Mouse (Mus musculus): Measurements from ENCODE around the gene Slc26a9. TPM values are rescaled to one million over a fixed set of nuclear protein-coding genes. Genes with fewer than 3 reads are reported as not detected.
"Not testable (repeated sequence)": the region's sequence is repeated elsewhere in the genome, so short reads cannot be mapped to it uniquely, and the experiment has no call there.

The Slc26a9 gene
- total and polyA plus RNA-seq, 2 experiments, result under 0.01 TPM; not detected in 1

- H3K27ac ChIP-seq (replicated peaks; ENCODE audit: insufficient read depth, low read depth, low read length), result no peak overlapping the region
- DNase-seq (ENCODE audit: extremely low read depth, low read depth, low spot score), result no peak
- no peak overlapping the region for H3K9ac ChIP-seq (ENCODE audit: low read depth, low read length)
- TF ChIP-seq CTCF (IDR thresholded peaks at IDR 0.05; ENCODE audit: low read depth, low read length), result no peak
- WGBS, result 81% methylated on average over 4 of the region's 4 CpGs
- peaks cover 38% of the 10 kb centered on the region for H3K36me3 ChIP-seq (ENCODE audit: control insufficient read depth, insufficient read depth, low read length)
- H3K4me1 ChIP-seq (ENCODE audit: control insufficient read depth, insufficient read depth, low read length), result peaks cover 10% of the 10 kb centered on the region
- no peaks in the 10 kb centered on the region for H3K27me3 ChIP-seq (ENCODE audit: control insufficient read depth, insufficient read depth, low read length)
- H3K4me3 ChIP-seq (ENCODE audit: insufficient read depth, low read depth, low read length), result no peak overlapping the region
- no peaks in the 10 kb centered on the region for H3K79me2 ChIP-seq (ENCODE audit: control insufficient read depth, insufficient read depth, low read length)
Observed at GRCm38 (mm10) chr1:131813731-131814130, 69.9 kb downstream of the Slc26a9 start.

DNA sequence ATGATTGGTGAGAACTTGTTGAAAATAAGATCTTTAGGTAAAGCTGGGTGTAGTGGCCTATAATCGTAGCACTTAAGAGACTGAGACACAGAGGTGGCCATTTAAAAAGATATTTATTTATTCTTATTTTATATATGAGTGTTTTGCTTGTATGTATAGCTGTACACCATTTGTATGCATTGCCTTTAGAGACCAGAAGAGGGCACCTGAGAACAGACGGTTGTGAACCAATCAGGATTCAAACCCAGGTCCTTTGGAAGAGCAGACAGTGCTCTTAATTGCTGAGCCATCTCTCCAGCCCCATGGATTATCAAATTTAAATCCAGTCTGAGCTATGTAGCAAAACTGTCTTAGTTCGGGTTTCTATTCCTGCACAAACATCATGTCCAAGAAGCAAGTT lies 70.4 kb downstream of the Slc26a9 start:
- DNase-seq (ENCODE audit: extremely low read depth, low read depth, low spot score), result no peak
- WGBS, result 91% methylated on average over 3 of the region's 3 CpGs
- no peaks in the 10 kb centered on the region for H3K79me2 ChIP-seq (ENCODE audit: control insufficient read depth, insufficient read depth, low read length)
- H3K27me3 ChIP-seq (ENCODE audit: control insufficient read depth, insufficient read depth, low read length), result no peaks in the 10 kb centered on the region
- no peak overlapping the region for H3K9ac ChIP-seq (ENCODE audit: low read depth, low read length)
- H3K27ac ChIP-seq (replicated peaks; ENCODE audit: insufficient read depth, low read depth, low read length), result no peak overlapping the region
- no peak overlapping the region for H3K4me3 ChIP-seq (ENCODE audit: insufficient read depth, low read depth, low read length)
- peaks cover 10% of the 10 kb centered on the region for H3K4me1 ChIP-seq (ENCODE audit: control insufficient read depth, insufficient read depth, low read length)
- no peak for TF ChIP-seq POLR2A (IDR thresholded peaks at IDR 0.05; ENCODE audit: extremely low read depth, insufficient read depth, low read length)
- TF ChIP-seq CTCF (IDR thresholded peaks at IDR 0.05; ENCODE audit: low read depth, low read length), result no peak
- H3K36me3 ChIP-seq (ENCODE audit: control insufficient read depth, insufficient read depth, low read length), result peaks cover 36% of the 10 kb centered on the region

GRCm38 (mm10) chr1:131816886-131817285 lies 73.1 kb downstream of the Slc26a9 start:
- H3K27ac ChIP-seq (replicated peaks; ENCODE audit: insufficient read depth, low read depth, low read length), result no peak overlapping the region
- H3K9ac ChIP-seq (ENCODE audit: low read depth, low read length), result no peak overlapping the region
- H3K4me3 ChIP-seq (ENCODE audit: insufficient read depth, low read depth, low read length), result no peak overlapping the region
- H3K36me3 ChIP-seq (ENCODE audit: control insufficient read depth, insufficient read depth, low read length), result peaks cover 33% of the 10 kb centered on the region
- no peak for TF ChIP-seq POLR2A (IDR thresholded peaks at IDR 0.05; ENCODE audit: extremely low read depth, insufficient read depth, low read length)
- no peak for TF ChIP-seq CTCF (IDR thresholded peaks at IDR 0.05; ENCODE audit: low read depth, low read length)
- 94% methylated on average over 6 of the region's 6 CpGs for WGBS
- peaks cover 9% of the 10 kb centered on the region for H3K4me1 ChIP-seq (ENCODE audit: control insufficient read depth, insufficient read depth, low read length)
- H3K27me3 ChIP-seq (ENCODE audit: control insufficient read depth, insufficient read depth, low read length), result no peaks in the 10 kb centered on the region
- H3K79me2 ChIP-seq (ENCODE audit: control insufficient read depth, insufficient read depth, low read length), result no peaks in the 10 kb centered on the region
- DNase-seq (ENCODE audit: extremely low read depth, low read depth, low spot score), result no peak

DNA sequence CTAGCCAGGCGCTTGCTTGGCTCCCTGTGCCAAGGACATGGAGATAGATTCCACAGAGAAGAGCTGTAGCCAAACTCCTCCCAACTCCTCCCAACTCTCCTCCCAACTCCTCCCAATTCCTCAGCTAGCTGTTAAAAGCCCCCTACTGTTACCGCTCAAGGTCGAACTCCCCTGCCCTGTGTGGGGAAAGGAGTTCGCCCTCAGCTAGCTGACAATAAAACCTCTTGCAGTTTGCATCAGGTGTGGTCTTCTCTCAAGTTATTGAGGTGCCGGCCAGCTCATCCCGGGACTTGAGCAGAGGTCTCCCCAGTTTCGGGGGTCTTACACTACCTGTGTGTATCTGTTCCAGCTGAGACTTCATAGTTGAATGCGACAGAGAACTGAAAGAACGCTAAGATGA lies 76.5 kb downstream of the Slc26a9 start:
- not testable (repeated sequence) for H3K27me3 ChIP-seq (ENCODE audit: control insufficient read depth, insufficient read depth, low read length); H3K79me2 ChIP-seq (ENCODE audit: control insufficient read depth, insufficient read depth, low read length); H3K9ac ChIP-seq (ENCODE audit: low read depth, low read length); DNase-seq (ENCODE audit: extremely low read depth, low read depth, low spot score); H3K4me3 ChIP-seq (ENCODE audit: insufficient read depth, low read depth, low read length); H3K4me1 ChIP-seq (ENCODE audit: control insufficient read depth, insufficient read depth, low read length); H3K27ac ChIP-seq (replicated peaks; ENCODE audit: insufficient read depth, low read depth, low read length)
- 89% methylated on average over 9 of the region's 9 CpGs for WGBS
- peaks cover 21% of the 10 kb centered on the region for H3K36me3 ChIP-seq (ENCODE audit: control insufficient read depth, insufficient read depth, low read length)

GRCm38 (mm10) chr1:131820887-131821328 lies 77.1 kb downstream of the Slc26a9 start:
- TF ChIP-seq CTCF (IDR thresholded peaks at IDR 0.05; ENCODE audit: low read depth, low read length), result no peak
- no peak for TF ChIP-seq POLR2A (IDR thresholded peaks at IDR 0.05; ENCODE audit: extremely low read depth, insufficient read depth, low read length)
- no peak overlapping the region for H3K27ac ChIP-seq (replicated peaks; ENCODE audit: insufficient read depth, low read depth, low read length)
- H3K36me3 ChIP-seq (ENCODE audit: control insufficient read depth, insufficient read depth, low read length), result peaks cover 17% of the 10 kb centered on the region
- DNase-seq (ENCODE audit: extremely low read depth, low read depth, low spot score), result no peak
- no peak overlapping the region for H3K9ac ChIP-seq (ENCODE audit: low read depth, low read length)
- no peaks in the 10 kb centered on the region for H3K79me2 ChIP-seq (ENCODE audit: control insufficient read depth, insufficient read depth, low read length)
- H3K4me1 ChIP-seq (ENCODE audit: control insufficient read depth, insufficient read depth, low read length), result no peaks in the 10 kb centered on the region
- 89% methylated on average over 10 of the region's 10 CpGs for WGBS
- no peak overlapping the region for H3K4me3 ChIP-seq (ENCODE audit: insufficient read depth, low read depth, low read length)
- no peaks in the 10 kb centered on the region for H3K27me3 ChIP-seq (ENCODE audit: control insufficient read depth, insufficient read depth, low read length)

Other genes with a start within 250 kb of the Slc26a9 start
- 6.6 and 10.6 TPM in 2 replicates for gene Srgap2, start 216.7 kb upstream of the Slc26a9 start, total RNA-seq (2014; rRNA removed)
- 5.8 and 7.4 TPM in 2 replicates for gene Srgap2, start 216.7 kb upstream of the Slc26a9 start, polyA plus RNA-seq (2012; rRNA removed)
- 0.65 and 1.0 TPM in 2 replicates for gene Fam72a, start 216.1 kb upstream of the Slc26a9 start, total RNA-seq (2014; rRNA removed)
- 0.19 and 0.24 TPM in 2 replicates for gene Fam72a, start 216.1 kb upstream of the Slc26a9 start, polyA plus RNA-seq (2012; rRNA removed)
- not detected in 2 replicates for gene Avpr1b, start 144.8 kb upstream of the Slc26a9 start, total RNA-seq (2014; rRNA removed)
- not detected in 2 replicates for gene Avpr1b, start 144.8 kb upstream of the Slc26a9 start, polyA plus RNA-seq (2012; rRNA removed)
- 0.20 TPM in 1 of 2 replicates, not detected in the other for gene Ctse, start 105.7 kb upstream of the Slc26a9 start, total RNA-seq (2014; rRNA removed)
- gene Ctse, start 105.7 kb upstream of the Slc26a9 start, polyA plus RNA-seq (2012; rRNA removed), result 0.11 and 15.8 TPM in 2 replicates
- gene Rab7b, start 55.3 kb upstream of the Slc26a9 start, total RNA-seq (2014; rRNA removed), result 0.83 and 0.87 TPM in 2 replicates
- 0.29 and 0.45 TPM in 2 replicates for gene Rab7b, start 55.3 kb upstream of the Slc26a9 start, polyA plus RNA-seq (2012; rRNA removed)
- gene Pm20d1, start 53.4 kb downstream of the Slc26a9 start, total RNA-seq (2014; rRNA removed), result 35.5 and 40.5 TPM in 2 replicates
- 62.0 and 78.1 TPM in 2 replicates for gene Pm20d1, start 53.4 kb downstream of the Slc26a9 start, polyA plus RNA-seq (2012; rRNA removed)
- gene Slc41a1, start 83.5 kb downstream of the Slc26a9 start, total RNA-seq (2014; rRNA removed), result 1.3 and 1.5 TPM in 2 replicates
- 3.0 and 5.8 TPM in 2 replicates for gene Slc41a1, start 83.5 kb downstream of the Slc26a9 start, polyA plus RNA-seq (2012; rRNA removed)
- gene Rab29, start 123.2 kb downstream of the Slc26a9 start, total RNA-seq (2014; rRNA removed), result 16.8 and 18.2 TPM in 2 replicates
- gene Rab29, start 123.2 kb downstream of the Slc26a9 start, polyA plus RNA-seq (2012; rRNA removed), result 20.2 and 20.7 TPM in 2 replicates
- 46.1 and 52.5 TPM in 2 replicates for gene Nucks1, start 166.5 kb downstream of the Slc26a9 start, total RNA-seq (2014; rRNA removed)
- gene Nucks1, start 166.5 kb downstream of the Slc26a9 start, polyA plus RNA-seq (2012; rRNA removed), result 5.1 and 6.0 TPM in 2 replicates
- 10.0 and 10.3 TPM in 2 replicates for gene Slc45a3, start 218.9 kb downstream of the Slc26a9 start, total RNA-seq (2014; rRNA removed)
- 28.0 and 39.8 TPM in 2 replicates for gene Slc45a3, start 218.9 kb downstream of the Slc26a9 start, polyA plus RNA-seq (2012; rRNA removed)